Mouse (Mus musculus): Measurements from ENCODE around the gene R3hdm2.

- TF ChIP-seq CTCF (IDR thresholded peaks at IDR 0.05; ENCODE audit: control insufficient read depth, insufficient read depth, insufficient read length): no peak
- TF ChIP-seq MAX (IDR thresholded peaks at IDR 0.05): no peak
Measured at GRCm38 (mm10) chr10:127367116-127367515, 13.0 kb upstream of the R3hdm2 start.

Data from C2C12 (cell line).